Mouse (Mus musculus) heart, embryonic 14.5 days (tissue): ENCODE results near the gene Il9r. TPM values are rescaled to one million over a fixed set of nuclear protein-coding genes. Genes with fewer than 3 reads are reported as not detected.

Experiments used
- ATAC-seq: fragments of 200-750 bp; cut with Nextera tagmentation; 2 replicates; pipeline ENCODE4 v1.8.0; 2017; ENCODE audit warnings: low read depth, moderate TSS enrichment; ENCODE audit not compliant: insufficient number of reproducible peaks, insufficient read depth, low FRiP score
- H3K27ac ChIP-seq, 2 experiments: fragments of 200-500 bp in 1 of 2; fragments of 300-500 bp in 1 of 2; sonication (generic) in 1 of 2; replicated peaks in 1 of 2; 2 replicates each; pipeline ENCODE4 v1.5.1; 2012 to 2014; ENCODE audit warnings: low read depth in 2 of 2, low read length in 2 of 2, control low read depth in 1 of 2, mild to moderate bottlenecking in 1 of 2, mixed read lengths in 1 of 2; ENCODE audit not compliant: control insufficient read depth in 1 of 2, insufficient read depth in 1 of 2
- H3K27me3 ChIP-seq: fragments of 300-500 bp; sonication (generic); 2 replicates; pipeline ENCODE4 v1.6.1; 2014; ENCODE audit warnings: mild to moderate bottlenecking, low read length, control low read depth; ENCODE audit not compliant: control insufficient read depth, insufficient read depth
- H3K36me3 ChIP-seq: fragments of 300-500 bp; sonication (generic); 2 replicates; pipeline ENCODE4 v1.6.1; 2014; ENCODE audit warnings: mild to moderate bottlenecking, control low read depth, low read length, mixed read lengths; ENCODE audit not compliant: control insufficient read depth, insufficient read depth
- H3K4me1 ChIP-seq, 2 experiments: fragments of 200-500 bp in 1 of 2; fragments of 300-500 bp in 1 of 2; sonication (generic) in 1 of 2; 2 replicates each; pipeline ENCODE4 v1.6.1; 2012 to 2014; ENCODE audit warnings: low read length in 2 of 2, control low read depth in 1 of 2, mixed read lengths in 1 of 2; ENCODE audit not compliant: control insufficient read depth in 2 of 2, insufficient read depth in 2 of 2
- H3K4me2 ChIP-seq: fragments of 300-500 bp; sonication (generic); 2 replicates; pipeline ENCODE4 v1.6.1; 2014; ENCODE audit warnings: mild to moderate bottlenecking, low read length
- H3K4me3 ChIP-seq, 2 experiments: fragments of 200-500 bp in 1 of 2; fragments of 300-500 bp in 1 of 2; sonication (generic) in 1 of 2; 2 replicates each; pipeline ENCODE4 v1.5.1; 2012 to 2014; ENCODE audit warnings: low read length in 2 of 2, mild to moderate bottlenecking in 2 of 2, control low read depth in 1 of 2, low read depth in 1 of 2, moderate library complexity in 1 of 2; ENCODE audit not compliant: control insufficient read depth in 1 of 2, insufficient read depth in 1 of 2
- H3K9ac ChIP-seq: fragments of 300-500 bp; sonication (generic); 2 replicates; pipeline ENCODE4 v1.6.1; 2014; ENCODE audit warnings: mild to moderate bottlenecking, low read length
- H3K9me3 ChIP-seq: fragments of 300-500 bp; sonication (generic); 2 replicates; pipeline ENCODE4 v1.6.1; 2016; ENCODE audit warnings: low read length, control low read depth; ENCODE audit not compliant: control insufficient read depth
- WGBS: fragments of 180-500 bp; shearing (Covaris S2); extraction: QIAGEN DNeasy Blood & Tissue Kit; methylation state at CpG from one replicate; pipeline ENCODE4 v1.1.7; 2014; 5-methylcytosine and 5-hydroxymethylcytosine counted together
- polyA plus RNA-seq: library from polyadenylated mRNA; unstranded; fragments of >200 nt; fragmentation: Nextera tagmentation; extraction: Ambion mirVana; gene quantifications from 2 replicates; pipeline ENCODE4 v1.2.1, GENCODE M21; 2014

The Il9r gene
- polyA plus RNA-seq, 1 experiment from 2014 or later = not detected

GRCm38 (mm10) chr11:32141034-32141433, 59.0 kb downstream of the Il9r start:
- no peak overlapping the region for H3K4me2 ChIP-seq

GRCm38 (mm10) chr11:32139528-32139961, 60.5 kb downstream of the Il9r start:
- Histone ChIP-seq H3K4me1 (no peaks in the 10 kb centered on the region; a peak in 1 of 4 replicates), H3K9me3 (no peaks in the 10 kb centered on the region), H3K27me3 (0 out of 2 replicates have a peak, but pooled peaks cover 3% of the 10 kb centered on the region), H3K27ac (no peak overlapping the region), H3K36me3 (no peaks in the 10 kb centered on the region), H3K9ac (no peak overlapping the region), H3K4me3 (no peak overlapping the region), H3K4me2 (no peak overlapping the region)
- WGBS = 70% methylated on average over 6 of the region's 6 CpGs
- ATAC-seq = no peak

More at GRCm38 (mm10) chr11:32141034-32141433, 59.0 kb downstream of the Il9r start:
- Histone ChIP-seq H3K27me3 (0 out of 2 replicates have a peak, but pooled peaks cover 3% of the 10 kb centered on the region), H3K4me3 (no peak overlapping the region), H3K9ac (no peak overlapping the region), H3K9me3 (no peaks in the 10 kb centered on the region), H3K4me1 (no peaks in the 10 kb centered on the region; a peak in 1 of 4 replicates), H3K27ac (no peak overlapping the region), H3K36me3 (no peaks in the 10 kb centered on the region)
- WGBS = 22% methylated on average over 2 of the region's 2 CpGs
- ATAC-seq = no peak

DNA sequence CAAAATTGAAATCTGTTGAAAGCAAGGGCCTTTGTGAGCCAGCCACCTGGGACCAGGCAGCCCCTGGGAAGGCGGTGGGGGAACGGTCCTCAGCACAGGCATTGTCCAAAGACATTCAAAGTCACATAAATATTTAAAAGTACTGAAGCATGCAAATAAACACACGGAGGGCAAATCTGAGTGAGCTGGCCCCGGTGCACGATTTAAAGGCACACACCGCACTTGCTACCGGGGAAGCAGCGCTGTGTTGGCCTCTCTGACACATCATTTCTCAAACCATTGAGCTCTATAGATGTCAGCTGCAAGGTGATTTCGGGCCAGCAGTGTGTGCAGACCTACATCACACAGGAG, 61.5 kb downstream of the Il9r start:
- H3K9ac ChIP-seq = no peak overlapping the region
- H3K36me3 ChIP-seq = no peaks in the 10 kb centered on the region
- H3K9me3 ChIP-seq = no peaks in the 10 kb centered on the region
- H3K4me2 ChIP-seq = no peak overlapping the region
- H3K4me1 ChIP-seq = no peaks in the 10 kb centered on the region; a peak in 1 of 4 replicates
- no peak overlapping the region for H3K27ac ChIP-seq
- H3K4me3 ChIP-seq = no peak overlapping the region
- 78% methylated on average over 9 of the region's 9 CpGs for WGBS
- 0 out of 2 replicates have a peak, but pooled peaks cover 3% of the 10 kb centered on the region for H3K27me3 ChIP-seq
- no peak for ATAC-seq

- Histone ChIP-seq H3K4me2 (no peak overlapping the region), H3K4me3 (no peak overlapping the region), H3K9me3 (no peaks in the 10 kb centered on the region), H3K36me3 (no peaks in the 10 kb centered on the region), H3K4me1 (no peaks in the 10 kb centered on the region; a peak in 1 of 4 replicates), H3K27ac (no peak overlapping the region), H3K27me3 (0 out of 2 replicates have a peak, but pooled peaks cover 3% of the 10 kb centered on the region), H3K9ac (no peak overlapping the region)
- 29% methylated on average over 15 of the region's 15 CpGs for WGBS
- no peak for ATAC-seq
Observed at GRCm38 (mm10) chr11:32137719-32138613, 62.1 kb downstream of the Il9r start.

Other genes with a start within 250 kb of the Il9r start
- gene 4930524B15Rik, start 234.7 kb downstream of the Il9r start, polyA plus RNA-seq = 0.26 TPM in 1 of 2 replicates, not detected in the other
- 0.43 and 0.81 TPM in 2 replicates for gene Nsg2, start 199.8 kb downstream of the Il9r start, polyA plus RNA-seq
- 46.1 and 49.5 TPM in 2 replicates for gene Snrnp25, start 5.1 kb upstream of the Il9r start, polyA plus RNA-seq
- 26.6 TPM in 2 replicates for gene Rhbdf1, start 22.0 kb upstream of the Il9r start, polyA plus RNA-seq
- gene Mpg, start 26.2 kb upstream of the Il9r start, polyA plus RNA-seq = 19.3 and 20.6 TPM in 2 replicates
- gene Nprl3, start 67.4 kb upstream of the Il9r start, polyA plus RNA-seq = 33.2 and 33.9 TPM in 2 replicates
- gene Hba-x, start 76.1 kb upstream of the Il9r start, polyA plus RNA-seq = 300 and 380 TPM in 2 replicates
- 7,195 and 12,752 TPM in 2 replicates for gene Hba-a1, start 83.2 kb upstream of the Il9r start, polyA plus RNA-seq
- 1.5 and 2.1 TPM in 2 replicates for gene Hbq1b, start 86.7 kb upstream of the Il9r start, polyA plus RNA-seq
- gene Hba-a2, start 96.2 kb upstream of the Il9r start, polyA plus RNA-seq = 18,791 and 33,479 TPM in 2 replicates
- 1.2 and 2.5 TPM in 2 replicates for gene Hbq1a, start 99.8 kb upstream of the Il9r start, polyA plus RNA-seq
- gene Sh3pxd2b, start 147.5 kb upstream of the Il9r start, polyA plus RNA-seq = 12.6 and 13.3 TPM in 2 replicates